Mouse (Mus musculus): ENCODE data around the gene Lrrtm4.

- no peak for TF ChIP-seq POLR2A (IDR thresholded peaks at IDR 0.05; ENCODE audit: low read depth, low read length)
- TF ChIP-seq CTCF (IDR thresholded peaks at IDR 0.05; ENCODE audit: borderline replicate concordance, insufficient read depth, low read length), result no peak
Observed at GRCm38 (mm10) chr6:80185489-80186113, 166.9 kb downstream of the Lrrtm4 start.

All from embryonic fibroblast, embryonic 13.5 days (primary cell).